Mouse (Mus musculus): Measurements from ENCODE around the gene Vpreb3.
A peak's percentile ranks its signal among the peaks of the same experiment; 100 is the strongest.
"Not testable (repeated sequence)": the region's sequence is repeated elsewhere in the genome, so short reads cannot be mapped to it uniquely, and the experiment has no call there.

Gene Vpreb3

DNA sequence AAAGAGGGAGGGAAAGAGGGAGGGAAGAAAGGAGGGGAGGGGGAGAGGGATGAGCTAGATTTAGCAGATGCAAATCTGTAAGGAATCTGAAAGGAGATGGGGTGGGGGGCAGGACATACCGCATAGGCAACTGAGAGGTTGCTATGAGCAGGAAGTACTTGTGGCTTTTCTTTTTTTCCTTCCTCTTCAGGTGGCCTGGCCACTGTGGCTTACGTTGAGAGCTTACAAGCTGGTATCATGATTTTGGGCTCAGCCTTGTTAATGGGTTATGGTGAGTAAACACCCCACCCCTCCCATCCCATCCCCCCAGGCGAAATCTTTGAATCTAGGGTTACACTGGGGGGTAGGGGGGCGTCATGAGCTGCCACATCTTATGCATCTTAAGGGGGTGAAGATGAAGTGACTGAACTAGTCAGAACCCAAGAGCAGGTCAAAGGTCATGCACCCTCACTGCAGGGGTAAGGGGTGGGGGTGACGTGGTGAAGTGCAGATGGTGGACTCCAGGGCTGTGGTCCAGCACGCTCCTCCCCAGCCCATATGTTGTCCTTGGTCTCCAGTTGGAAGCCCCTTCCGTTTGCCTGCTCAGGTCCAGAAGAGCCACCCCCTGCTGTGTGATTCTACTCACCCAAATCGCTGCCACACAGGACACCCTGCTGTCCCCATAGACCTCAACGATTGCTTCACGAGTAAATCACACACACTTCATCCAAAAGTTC, 35.4 kb downstream of the Vpreb3 start:
- no peak for DNase-seq

DNA sequence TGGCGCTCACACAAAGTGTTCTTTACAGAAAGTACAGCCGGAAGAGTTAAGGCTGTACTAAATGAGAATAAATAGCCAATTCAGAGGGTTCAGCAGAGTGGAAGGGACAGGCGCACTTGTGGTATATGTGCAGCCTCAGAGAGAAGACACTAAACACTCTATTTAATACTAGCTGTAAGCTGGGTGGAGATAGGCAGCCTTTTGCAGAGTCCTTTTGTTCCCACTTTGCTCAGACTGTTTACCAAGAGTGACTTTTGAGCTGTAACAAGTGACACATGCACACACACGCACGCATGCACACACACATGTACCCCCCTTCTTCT, 35.9 kb downstream of the Vpreb3 start:
- DNase-seq: no peak

DNA sequence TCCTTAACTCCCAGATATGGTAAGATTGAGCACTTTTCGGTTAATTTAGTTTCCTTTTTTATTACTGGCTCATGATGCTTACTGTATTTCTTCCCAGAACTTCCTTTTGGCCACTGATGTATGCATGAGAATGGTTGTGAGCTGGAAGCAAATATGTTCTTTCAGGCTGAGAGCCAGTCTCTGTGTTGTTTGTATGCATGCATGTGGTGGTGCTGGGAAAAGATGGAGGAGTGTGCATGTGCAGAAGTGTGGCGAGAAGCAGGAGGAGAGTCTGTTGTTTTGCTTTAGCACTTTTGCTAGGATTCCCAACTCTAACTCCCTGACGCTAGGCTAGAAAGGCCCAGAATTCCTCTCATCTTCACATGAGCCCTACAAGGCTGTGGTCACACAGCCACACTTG, 36.6 kb downstream of the Vpreb3 start:
- peak; percentile 11 for DNase-seq

DNA sequence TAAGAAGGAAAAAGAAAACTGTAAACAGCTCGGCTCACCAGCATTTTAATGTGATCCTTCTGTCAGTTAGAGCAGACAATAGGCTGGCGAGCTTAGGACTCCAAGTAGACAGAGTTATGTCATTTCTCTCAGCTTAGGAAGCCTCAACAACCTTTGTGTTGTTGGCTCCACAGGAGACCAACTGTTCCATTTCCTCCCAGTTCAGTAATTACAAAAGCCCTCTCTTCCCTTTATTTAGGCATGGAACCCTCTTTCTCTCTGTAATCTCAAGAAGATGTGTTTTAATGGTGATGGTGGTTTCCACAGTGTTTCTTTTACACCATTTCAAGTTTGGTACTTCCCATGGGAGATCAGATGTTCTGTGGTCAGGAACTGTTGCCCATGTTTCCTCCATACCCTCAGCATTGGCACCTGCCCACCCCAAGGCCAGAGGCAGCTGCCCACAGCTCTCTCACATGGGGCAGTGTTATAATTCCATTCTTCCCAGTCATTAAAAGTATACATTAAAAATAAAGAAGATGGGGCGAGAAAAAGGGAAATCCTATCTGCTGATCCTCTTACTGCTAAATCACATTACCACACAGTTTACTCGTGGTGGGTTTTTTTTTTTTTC, 47.7 kb downstream of the Vpreb3 start:
- DNase-seq: no peak

DNA sequence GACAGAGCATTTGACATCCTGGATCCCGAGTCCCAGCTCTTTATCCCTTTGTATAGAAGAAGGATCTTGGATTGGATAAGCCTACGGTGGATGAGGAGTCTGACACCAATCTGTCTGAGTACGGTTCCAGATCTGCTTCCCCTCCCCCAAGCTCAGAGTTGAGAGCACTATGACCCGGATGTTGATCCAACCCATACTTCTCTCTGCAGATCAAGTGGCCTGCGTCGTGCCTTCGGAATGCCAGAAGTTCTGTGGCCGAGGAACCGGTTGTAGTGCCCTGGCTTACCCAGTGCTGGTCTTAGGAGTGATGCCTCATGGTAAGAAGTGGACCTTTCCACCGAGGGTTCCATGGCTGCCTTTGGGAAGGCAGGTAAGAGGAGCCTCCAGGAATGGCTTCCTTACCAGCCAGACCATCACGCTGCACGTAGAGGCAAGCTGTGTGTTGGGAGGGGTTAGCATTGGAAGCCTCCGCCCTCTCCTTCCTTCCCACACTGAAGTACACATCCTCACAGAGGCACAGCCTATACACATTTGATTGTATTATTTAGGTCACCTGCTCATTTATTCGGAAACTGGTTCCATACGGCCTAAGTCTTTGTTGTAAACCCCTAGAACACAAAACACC, 50.9 kb downstream of the Vpreb3 start:
- no peak for DNase-seq

DNA sequence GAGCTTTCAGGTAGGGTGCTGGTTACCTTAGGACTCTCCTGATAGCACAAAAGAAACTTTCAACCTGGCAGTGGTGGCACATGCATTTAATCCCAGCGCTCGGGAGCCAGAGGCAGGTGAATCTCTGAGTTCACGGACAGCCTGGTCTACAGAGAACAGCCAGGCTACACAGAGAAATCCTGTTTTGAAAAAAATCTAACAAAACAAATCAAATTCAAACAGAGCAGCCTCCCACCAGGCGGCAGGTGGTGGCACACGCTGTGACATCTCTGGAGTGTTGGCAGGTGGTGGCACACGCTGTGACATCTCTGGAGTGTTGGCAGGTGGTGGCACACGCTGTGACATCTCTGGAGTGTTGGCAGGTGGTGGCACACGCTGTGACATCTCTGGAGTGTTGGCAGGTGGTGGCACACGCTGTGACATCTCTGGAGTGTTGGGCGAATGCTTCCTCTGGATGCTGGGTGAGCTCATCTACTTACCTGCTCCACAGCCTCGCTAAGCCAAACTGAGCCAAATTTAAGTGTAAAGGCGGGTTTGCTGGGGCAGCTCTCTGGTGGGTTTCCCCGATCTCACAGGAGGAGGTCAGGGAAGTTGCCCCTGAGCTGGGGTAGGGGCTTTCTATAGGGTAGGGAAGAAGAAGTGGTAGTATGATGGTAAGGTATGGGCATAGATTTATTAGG, 51.8 kb downstream of the Vpreb3 start:
- not testable (repeated sequence) for DNase-seq

DNA sequence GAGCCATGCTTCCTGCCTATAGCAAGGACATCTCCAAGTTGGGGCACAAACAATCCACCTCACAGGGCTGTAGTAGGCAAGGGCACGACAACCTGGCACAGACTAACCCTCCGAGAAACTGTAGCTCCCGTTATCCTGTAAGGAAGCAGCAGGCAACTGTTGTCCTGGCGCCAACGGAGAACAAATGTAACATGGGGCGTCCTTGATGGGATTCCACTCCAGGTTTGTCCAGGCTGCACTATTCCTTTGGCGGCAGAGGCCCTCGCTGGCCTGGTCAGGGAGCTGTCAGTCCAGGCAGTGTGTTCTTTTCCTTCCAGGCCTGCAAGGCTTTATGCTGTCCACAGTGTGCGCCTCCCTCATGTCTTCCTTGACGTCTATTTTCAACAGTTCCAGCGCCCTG, 52.6 kb downstream of the Vpreb3 start:
- no peak for DNase-seq

DNA sequence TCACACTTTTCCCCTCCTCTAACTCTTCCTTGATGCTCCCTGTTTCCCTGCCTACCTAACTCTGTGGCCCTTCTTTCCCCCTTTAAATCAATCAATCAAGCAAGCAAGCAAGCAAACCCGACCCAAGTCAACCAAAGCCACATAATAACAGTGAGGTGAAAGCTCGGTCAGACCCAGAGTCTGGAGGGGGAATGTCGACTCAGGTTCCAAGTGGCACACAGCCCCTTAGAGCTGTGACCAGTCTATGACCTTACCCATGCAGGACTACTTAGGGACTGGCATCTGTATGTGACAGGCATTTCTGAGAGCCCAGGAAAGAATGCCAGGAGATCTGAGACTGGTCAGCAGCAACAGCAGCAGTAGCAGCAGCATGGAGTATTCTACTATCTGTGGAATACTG, 53.5 kb downstream of the Vpreb3 start:
- DNase-seq: no peak
